Mouse (Mus musculus): ENCODE data around the gene Ube4b.

GRCm38 (mm10) chr4:149415651-149416169 is 10.8 kb downstream of the Ube4b start:
- TF ChIP-seq CTCF (IDR thresholded peaks at IDR 0.05 in 2 of 3, conservative IDR thresholded peaks at IDR 0.05 in 1 of 3; ENCODE audit: control insufficient read depth in 1 of 3, insufficient read depth in 1 of 3, low read depth in 2 of 3, low read length in 3 of 3, poor library complexity in 1 of 3, severe bottlenecking in 1 of 3) (no peak), POLR2AphosphoS5 (IDR thresholded peaks at IDR 0.05; ENCODE audit: borderline replicate concordance, low read depth, low read length) (no peak), POLR2A (IDR thresholded peaks at IDR 0.05; ENCODE audit: control insufficient read depth in 1 of 2, insufficient read depth in 1 of 2, low read depth in 1 of 2, low read length in 2 of 2, poor library complexity in 1 of 2) (no peak), ZMIZ1 (IDR thresholded peaks at IDR 0.05; ENCODE audit: low read depth, low read length) (no peak)

Measured in MEL (cell line).